Mouse (Mus musculus) spleen, adult 2 months (tissue): ENCODE measurements around the gene Otop1.

ENCODE experiments used
- CTCF ChIP-seq: fragments of 200-500 bp; IDR thresholded peaks from 2 replicates; pipeline ENCODE4 v1.5.1; 2011; ENCODE audit warnings: mild to moderate bottlenecking, inconsistent platforms; ENCODE audit not compliant: insufficient read depth, insufficient read length, insufficient replicate concordance; ENCODE audit errors: extremely low read depth
- POLR2A ChIP-seq: fragments of 200-500 bp; IDR thresholded peaks from 2 replicates; pipeline ENCODE4 v1.6.1; 2011; ENCODE audit warnings: low read depth, low read length, inconsistent platforms

GRCm38 (mm10) chr5:38301761-38302411 is 26.1 kb downstream of the Otop1 start:
- TF ChIP-seq CTCF (no peak), POLR2A (no peak)
